Mouse (Mus musculus): ENCODE measurements around the gene H2-Q6.
"Not testable (repeated sequence)": the region's sequence is repeated elsewhere in the genome, so short reads cannot be mapped to it uniquely, and the experiment has no call there.

- TF ChIP-seq MAX (IDR thresholded peaks at IDR 0.05; ENCODE audit: low read depth); POLR2A (IDR thresholded peaks at IDR 0.05; ENCODE audit: insufficient read length, low read depth); E2F4 (IDR thresholded peaks at IDR 0.05; ENCODE audit: insufficient read depth); USF1 (IDR thresholded peaks at IDR 0.05; ENCODE audit: low read depth); TCF12 (IDR thresholded peaks at IDR 0.05; ENCODE audit: insufficient read depth, poor library complexity, severe bottlenecking); MYOD1 (IDR thresholded peaks at IDR 0.05; ENCODE audit: control insufficient read depth in 1 of 3, insufficient read length in 2 of 3, low read depth in 2 of 3); MYOG (IDR thresholded peaks at IDR 0.05; ENCODE audit: control insufficient read depth in 1 of 3, insufficient read depth in 1 of 3, insufficient read length in 2 of 3, low read depth in 2 of 3); REST (IDR thresholded peaks at IDR 0.05; ENCODE audit: insufficient read depth, insufficient read length); CEBPB (IDR thresholded peaks at IDR 0.05; ENCODE audit: insufficient read depth, poor library complexity, severe bottlenecking): not testable (repeated sequence)
Measured at GRCm38 (mm10) chr17:35413057-35413456, 11.6 kb upstream of the H2-Q6 start.

All from myocyte (in vitro differentiated cells).